In genomic region chr13:103695456-103695855, GRCm38 (mm10) we compare ENCODE assay signal across 21 mouse cellular contexts.
DNase-seq lines count a peak whose midpoint lies in the region; ATAC-seq and TF ChIP-seq lines count a peak whose summit lies in the region.
"Had no signal": no experiment of that assay in that cellular context is flagged by ENCODE, and none has a peak within 500 bp of the region (broad histone marks: within the 10 kb centered on the region; RNA-seq: fewer than 3 reads in every experiment).

No protein-coding gene starts in this region.

- H3K9me3 ChIP-seq in hindbrain, embryonic 13.5 days = no peaks in the 10 kb centered on the region
- H3K9me3 ChIP-seq: embryonic facial prominence, embryonic 12.5 days; heart, embryonic 13.5 days; limb, embryonic 12.5 days had no signal

- H3K36me3 ChIP-seq in hindbrain, embryonic 13.5 days = no peaks in the 10 kb centered on the region
- no peaks in the 10 kb centered on the region for H3K36me3 ChIP-seq in myocyte (ENCODE audit: control insufficient read depth, insufficient read depth)
- H3K36me3 ChIP-seq: embryonic facial prominence, embryonic 12.5 days; heart, embryonic 13.5 days; limb, embryonic 12.5 days had no signal

- no peak overlapping the region for H3K4me3 ChIP-seq in hindbrain, embryonic 13.5 days
- H3K4me3 ChIP-seq in myocyte = no peak overlapping the region
- H3K4me3 ChIP-seq: embryonic facial prominence, embryonic 12.5 days; heart, embryonic 13.5 days; left cerebral cortex, adult 2 months; limb, embryonic 12.5 days had no signal

- no peak for TF ChIP-seq POLR2A in myocyte (IDR thresholded peaks at IDR 0.05; ENCODE audit: insufficient read length, low read depth)

- no peak overlapping the region for H3K9ac ChIP-seq in hindbrain, embryonic 13.5 days
- H3K9ac ChIP-seq: embryonic facial prominence, embryonic 12.5 days; heart, embryonic 13.5 days; limb, embryonic 12.5 days; liver, postnatal 0 days had no signal

- H3K27me3 ChIP-seq in hindbrain, embryonic 13.5 days = no peaks in the 10 kb centered on the region
- H3K27me3 ChIP-seq in myocyte (ENCODE audit: control insufficient read depth, insufficient read depth, insufficient read length) = no peaks in the 10 kb centered on the region
- H3K27me3 ChIP-seq: embryonic facial prominence, embryonic 12.5 days; heart, embryonic 13.5 days; limb, embryonic 12.5 days; Patski had no signal

- peak; percentile 49 for DNase-seq in heart, adult 11 months
- DNase-seq in heart, adult 18-20 months = no peak
- DNase-seq in 3T3-L1 (ENCODE audit: low read depth, low spot score) = peak; percentile 17
- no peak for DNase-seq in urinary bladder, adult 18-20 months (ENCODE audit: low spot score in 2 of 2)
- DNase-seq in cerebellum, postnatal 36 days = no peak
- DNase-seq: cerebellum, adult 8-10 months; layer of hippocampus, adult 9-11 months; liver, postnatal 0 days; right cerebral cortex, adult 18-20 months; thymus, adult 18-20 months had no signal

- WGBS in hindbrain, embryonic 13.5 days = 50% methylated on average over 6 of the region's 6 CpGs

- H3K79me2 ChIP-seq in myocyte (ENCODE audit: control insufficient read depth, insufficient read depth) = no peaks in the 10 kb centered on the region

- no peak for ATAC-seq in hindbrain, embryonic 13.5 days (ENCODE audit: low FRiP score)
- ATAC-seq: forebrain, embryonic 14.5 days; intestine, embryonic 16.5 days; liver, postnatal 0 days; lung, postnatal 0 days; Patski had no signal

- no peak overlapping the region for H3K4me2 ChIP-seq in hindbrain, embryonic 13.5 days
- peak overlapping the region; percentile 61 for H3K4me2 ChIP-seq in myocyte (ENCODE audit: low read depth)
- H3K4me2 ChIP-seq: embryonic facial prominence, embryonic 12.5 days; limb, embryonic 12.5 days had no signal

- no peak overlapping the region for H3ac ChIP-seq in myocyte (ENCODE audit: control insufficient read depth, insufficient read length)

- no peaks in the 10 kb centered on the region; the same call in 1 of the 2 replicates for H3K4me1 ChIP-seq in hindbrain, embryonic 13.5 days (replicated peaks)
- H3K4me1 ChIP-seq: embryonic facial prominence, embryonic 12.5 days; heart, embryonic 13.5 days; limb, embryonic 12.5 days had no signal

- H3K27ac ChIP-seq in hindbrain, embryonic 13.5 days = peak overlapping the region; percentile 30; the same call in 1 of the 2 replicates
- H3K27ac ChIP-seq: embryonic facial prominence, embryonic 12.5 days; heart, embryonic 13.5 days; left cerebral cortex, adult 2 months; limb, embryonic 12.5 days; macrophage had no signal

TF ChIP-seq in myocyte, 11 proteins besides CTCF, POLR2A, EP300 and RAD21:
- no peak for TF ChIP-seq SRF (IDR thresholded peaks at IDR 0.05; ENCODE audit: control insufficient read depth, insufficient read length, low read depth)
- no peak for TF ChIP-seq TCF3 (IDR thresholded peaks at IDR 0.05; ENCODE audit: insufficient read length, low read depth)
- peak in 2 of 3 experiments; percentile 11 to 62 for TF ChIP-seq MYOG (IDR thresholded peaks at IDR 0.05; ENCODE audit: control insufficient read depth in 1 of 3, insufficient read depth in 1 of 3, insufficient read length in 2 of 3, low read depth in 2 of 3)
- peak in 2 of 3 experiments; percentile 56 to 68 for TF ChIP-seq MYOD1 (IDR thresholded peaks at IDR 0.05; ENCODE audit: control insufficient read depth in 1 of 3, insufficient read length in 2 of 3, low read depth in 2 of 3)
- TF ChIP-seq MAX (IDR thresholded peaks at IDR 0.05; ENCODE audit: low read depth) = no peak
- no peak for TF ChIP-seq USF1 (IDR thresholded peaks at IDR 0.05; ENCODE audit: low read depth)
- TF ChIP-seq REST (IDR thresholded peaks at IDR 0.05; ENCODE audit: insufficient read depth, insufficient read length) = no peak
- TF ChIP-seq TCF12 (IDR thresholded peaks at IDR 0.05; ENCODE audit: insufficient read depth, poor library complexity, severe bottlenecking) = no peak
- TF ChIP-seq E2F4 (IDR thresholded peaks at IDR 0.05; ENCODE audit: insufficient read depth) = no peak
- TF ChIP-seq POLR2AphosphoS2 (IDR thresholded peaks at IDR 0.05; ENCODE audit: insufficient read length, low read depth) = no peak
- no peak for TF ChIP-seq CEBPB (IDR thresholded peaks at IDR 0.05; ENCODE audit: insufficient read depth, poor library complexity, severe bottlenecking)

Comparison
In these comparisons a context has a peak if more than half of its experiments do, and no peak if none do; other contexts are left out.
1. DNase-seq: peak in heart, adult 11 months (single experiment) and 3T3-L1 (single experiment); none in heart, adult 18-20 months (0 of 2), urinary bladder, adult 18-20 months (0 of 2) and cerebellum, postnatal 36 days (0 of 2).